Mouse (Mus musculus): ENCODE measurements around the gene Abo. TPM values are rescaled to one million over a fixed set of nuclear protein-coding genes. Genes with fewer than 3 reads are reported as not detected.

Gene Abo
- polyA plus RNA-seq, 1 experiment: not detected

DNA sequence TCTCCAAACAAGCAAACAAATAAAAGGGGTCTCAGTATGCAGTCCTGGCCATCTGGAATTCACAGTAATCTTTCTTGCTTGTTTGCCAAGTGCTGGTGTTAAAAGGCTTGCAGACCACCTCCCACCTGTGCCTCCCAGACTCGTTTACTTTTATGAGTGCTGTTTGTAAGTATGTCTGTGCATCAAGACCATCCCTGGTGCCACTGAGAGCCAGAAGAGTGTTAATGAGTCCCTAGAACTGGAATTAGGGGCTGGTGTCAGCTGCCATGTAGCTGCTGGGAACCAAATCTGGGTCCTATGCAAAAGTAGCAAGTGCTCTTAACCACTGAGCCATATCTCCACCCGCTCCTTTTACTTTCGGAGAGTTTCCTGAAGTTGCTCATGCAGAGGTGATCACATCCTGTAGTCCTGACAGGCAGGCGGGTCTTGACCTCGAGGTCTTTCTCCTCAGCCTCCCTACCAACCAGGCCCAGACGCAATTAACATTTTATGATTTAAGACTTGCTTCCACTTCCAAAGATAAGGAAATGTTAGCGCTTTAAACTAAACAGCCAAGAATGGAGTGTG is 37.1 kb upstream of the Abo start:
- TF ChIP-seq GATA1 (IDR thresholded peaks at IDR 0.05; ENCODE audit: low read length): no peak

DNA sequence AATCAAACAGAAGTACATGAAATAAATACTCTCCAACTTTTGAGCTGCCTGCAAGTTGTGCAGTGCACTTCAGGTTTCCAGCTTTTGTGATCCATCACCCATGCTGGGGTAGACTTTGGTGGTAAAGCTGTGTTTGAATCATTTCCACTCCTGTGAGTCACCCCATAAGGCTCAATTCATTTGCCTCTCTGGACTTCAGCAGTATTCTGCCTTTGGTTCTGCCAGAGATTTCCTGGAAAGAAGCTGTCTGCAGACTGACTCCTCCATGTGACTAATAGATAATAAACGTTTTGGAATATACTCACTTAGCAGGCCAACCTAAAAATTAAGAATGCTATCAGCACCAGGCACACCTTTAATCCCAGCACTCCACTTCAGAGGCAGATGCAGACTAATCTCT is 36.0 kb upstream of the Abo start:
- no peak for TF ChIP-seq GATA1 (IDR thresholded peaks at IDR 0.05; ENCODE audit: low read length)

DNA sequence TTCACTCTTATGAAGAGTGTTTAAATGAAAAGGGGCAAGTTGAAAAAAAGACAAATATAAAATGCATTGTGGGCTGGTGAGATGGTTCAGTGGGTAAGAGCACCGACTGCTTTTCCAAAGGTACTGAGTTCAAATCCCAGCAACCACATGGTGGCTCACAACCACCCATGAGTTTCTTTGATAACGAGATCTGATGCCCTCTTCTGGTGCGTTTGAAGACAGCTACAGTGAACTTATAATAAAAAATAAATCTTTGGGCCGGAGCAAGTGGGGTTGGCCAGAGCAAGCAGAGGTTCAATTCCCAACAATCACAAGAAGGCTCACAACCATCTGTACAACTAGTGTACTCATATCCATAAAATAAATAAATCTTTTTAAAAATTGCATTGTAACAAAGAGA is 31.1 kb upstream of the Abo start:
- TF ChIP-seq GATA1 (IDR thresholded peaks at IDR 0.05; ENCODE audit: low read length): no peak

DNA sequence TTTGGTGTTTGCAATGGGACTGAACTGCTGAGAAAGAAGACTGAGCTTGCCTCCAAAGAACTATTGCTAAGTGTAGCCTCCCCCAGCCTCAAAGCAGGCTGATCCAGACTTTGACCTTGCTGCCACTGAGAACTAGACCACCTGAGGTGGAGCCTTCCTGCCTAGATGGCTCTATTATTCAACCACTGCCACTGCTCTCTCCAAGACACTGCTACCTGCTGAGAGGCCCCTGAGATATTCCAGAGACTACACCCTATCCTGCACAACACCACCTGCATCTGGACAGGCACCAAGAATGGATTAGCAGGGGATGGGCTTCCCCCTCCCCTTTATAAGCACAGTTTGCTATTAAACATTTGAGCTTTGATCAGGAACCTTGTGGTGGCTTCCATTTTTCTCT is 13.8 kb upstream of the Abo start:
- no peak for TF ChIP-seq GATA1 (IDR thresholded peaks at IDR 0.05; ENCODE audit: low read length)

DNA sequence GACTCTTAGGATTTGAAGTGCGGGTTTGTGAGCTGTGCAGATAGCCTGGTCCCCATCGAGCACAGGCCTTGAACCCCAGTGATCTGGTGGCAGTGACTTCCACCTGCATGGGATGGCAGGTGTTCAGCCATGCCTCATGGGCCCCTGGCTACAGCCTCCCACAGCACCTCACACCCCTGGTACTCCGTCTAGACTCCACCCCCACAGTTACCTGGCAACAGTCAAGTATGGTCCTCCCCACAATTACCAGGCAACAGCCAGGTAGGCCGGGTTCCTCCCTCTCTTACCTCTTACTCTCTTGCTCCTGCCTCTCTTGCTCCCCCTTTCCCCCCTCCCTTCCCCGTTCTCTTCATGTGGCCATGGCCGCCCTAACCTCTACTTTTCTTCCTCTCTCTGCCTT is 5.9 kb upstream of the Abo start:
- TF ChIP-seq GATA1 (IDR thresholded peaks at IDR 0.05; ENCODE audit: low read length): no peak

DNA sequence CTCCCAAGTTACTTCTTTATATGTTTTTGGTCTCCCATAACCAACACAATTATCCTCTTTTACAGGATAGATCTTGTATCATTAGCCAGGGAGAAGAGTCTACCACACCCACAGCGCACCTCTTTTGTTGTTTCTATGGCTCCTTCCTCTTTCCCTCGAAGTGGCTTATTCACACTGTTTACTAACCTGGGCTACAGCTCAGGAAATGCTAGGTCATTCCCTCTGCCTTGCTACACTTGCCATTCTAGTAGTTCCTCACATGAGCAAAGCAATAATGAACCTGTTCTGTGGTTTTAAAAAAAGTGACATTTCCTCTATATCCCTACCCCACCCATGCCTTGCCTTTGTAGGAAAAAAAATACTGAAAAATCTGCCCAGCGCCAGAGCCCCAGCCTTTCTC is 1.9 kb downstream of the Abo start:
- TF ChIP-seq GATA1 (IDR thresholded peaks at IDR 0.05; ENCODE audit: low read length): no peak

DNA sequence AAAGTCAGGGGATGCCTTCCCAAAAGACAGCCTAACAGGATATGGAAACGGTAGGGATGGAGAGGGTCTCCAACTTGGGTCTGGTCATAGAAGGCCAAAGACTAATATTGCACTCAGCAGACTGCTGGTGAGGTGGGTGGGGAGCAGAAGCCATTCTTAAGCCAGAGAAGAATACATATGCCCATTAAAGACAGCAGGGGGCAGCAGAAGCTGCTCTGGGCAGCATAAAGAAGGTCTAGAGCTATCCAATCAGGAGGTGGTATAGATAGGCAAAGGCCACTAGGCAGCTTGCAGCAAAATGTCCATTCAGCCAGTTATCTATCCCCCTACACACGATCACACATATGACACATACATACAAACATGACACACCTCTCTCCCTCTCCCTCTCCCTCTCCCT is 17.1 kb downstream of the Abo start:
- no peak for TF ChIP-seq GATA1 (IDR thresholded peaks at IDR 0.05; ENCODE audit: low read length)

DNA sequence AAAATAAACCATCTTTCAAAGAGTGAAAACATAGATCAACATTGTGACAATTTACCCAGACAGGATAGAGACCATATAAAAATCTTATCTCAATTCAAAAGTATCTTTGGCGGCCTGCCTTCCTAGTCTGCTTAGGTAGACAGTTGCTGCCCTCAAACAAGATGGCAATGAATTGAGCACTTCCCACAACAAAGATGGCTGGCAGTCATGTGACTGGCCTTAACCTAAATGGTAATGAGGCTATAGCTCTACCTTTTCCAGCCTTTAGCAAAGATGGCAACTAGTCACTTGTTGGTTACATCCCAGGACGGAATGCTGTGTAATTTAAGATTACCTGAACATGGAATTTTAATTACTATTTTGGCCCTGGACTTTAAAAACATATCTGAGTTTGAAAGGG is 32.3 kb downstream of the Abo start:
- no peak for TF ChIP-seq GATA1 (IDR thresholded peaks at IDR 0.05; ENCODE audit: low read length)

DNA sequence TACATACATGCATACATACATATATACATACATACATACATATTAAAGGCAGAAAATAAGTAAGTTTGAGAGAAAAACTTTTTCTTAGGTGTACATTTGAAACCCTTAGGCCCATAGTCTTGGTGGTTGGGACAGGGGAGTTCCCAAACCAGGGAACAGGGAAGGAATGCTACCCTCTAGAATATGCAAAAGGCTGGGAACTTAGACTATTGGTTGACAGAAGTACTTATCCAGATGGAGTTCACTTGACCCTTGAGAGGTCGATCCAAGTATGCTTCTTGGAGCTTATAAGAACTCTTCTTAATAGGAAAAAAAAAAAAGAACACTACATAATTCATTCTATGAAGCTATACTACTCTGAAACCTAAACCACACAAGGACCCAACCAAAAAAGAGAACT is 36.7 kb downstream of the Abo start:
- no peak for TF ChIP-seq GATA1 (IDR thresholded peaks at IDR 0.05; ENCODE audit: low read length)

DNA sequence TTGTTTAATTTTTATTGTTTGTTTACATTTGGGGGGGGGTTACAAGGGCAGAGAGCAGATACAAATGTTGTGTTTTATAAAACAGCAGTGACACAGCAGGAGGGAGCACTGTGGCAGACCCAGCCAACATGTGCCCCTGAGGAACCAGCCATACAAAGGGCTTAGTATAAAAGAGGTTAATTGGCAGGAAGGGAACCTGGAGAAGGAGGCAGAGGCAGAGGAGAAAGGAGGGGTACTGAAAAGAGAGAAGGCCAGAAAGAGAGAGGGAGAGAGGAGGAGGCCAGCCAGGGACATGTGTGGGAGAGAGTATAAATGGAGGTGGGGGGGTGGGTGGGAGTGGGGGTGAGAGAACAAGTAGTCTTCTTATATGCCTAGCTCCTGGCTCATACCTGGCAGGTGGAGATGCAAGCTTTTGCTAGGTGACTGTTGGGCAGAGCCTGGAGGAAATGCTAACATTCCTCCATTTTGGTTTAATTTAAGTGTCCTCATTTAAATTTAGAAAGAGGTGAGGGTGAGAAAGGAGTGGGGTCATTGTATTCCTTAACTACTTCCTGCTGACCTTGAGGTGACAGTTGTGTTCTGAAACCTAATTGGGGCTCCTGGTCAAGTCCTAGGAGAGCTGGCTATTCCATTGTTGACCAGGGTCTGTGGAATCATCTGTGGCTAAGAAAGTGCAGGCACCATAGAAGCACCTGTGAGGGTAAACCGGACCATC is 37.4 kb downstream of the Abo start:
- TF ChIP-seq GATA1 (IDR thresholded peaks at IDR 0.05; ENCODE audit: low read length): no peak

Other genes with a start within 250 kb of the Abo start
- gene Fam69b, start 236.5 kb downstream of the Abo start, polyA plus RNA-seq (2012): not detected in 2 replicates
- gene Lcn4, start 193.7 kb downstream of the Abo start, polyA plus RNA-seq (2012): not detected in 2 replicates
- 45.0 and 48.3 TPM in 2 replicates for gene Surf6, start 37.9 kb upstream of the Abo start, polyA plus RNA-seq (2012)
- gene Med22, start 45.7 kb upstream of the Abo start, polyA plus RNA-seq (2012): 73.5 and 98.3 TPM in 2 replicates
- 4,629 and 5,493 TPM in 2 replicates for gene Rpl7a, start 45.8 kb upstream of the Abo start, polyA plus RNA-seq (2012)
- gene Surf2, start 51.4 kb upstream of the Abo start, polyA plus RNA-seq (2012): 5.4 and 11.8 TPM in 2 replicates
- gene Surf1, start 51.6 kb upstream of the Abo start, polyA plus RNA-seq (2012): 39.8 and 43.6 TPM in 2 replicates
- 90.3 and 93.6 TPM in 2 replicates for gene Surf4, start 68.9 kb upstream of the Abo start, polyA plus RNA-seq (2012)
- gene Stkld1, start 69.1 kb upstream of the Abo start, polyA plus RNA-seq (2012): 0.03 and 0.04 TPM in 2 replicates
- 126 and 145 TPM in 2 replicates for gene Rexo4, start 99.4 kb upstream of the Abo start, polyA plus RNA-seq (2012)
- not detected in 2 replicates for gene Adamts13, start 108.4 kb upstream of the Abo start, polyA plus RNA-seq (2012)
- 9.2 and 11.8 TPM in 2 replicates for gene Cacfd1, start 144.9 kb upstream of the Abo start, polyA plus RNA-seq (2012)
- gene Slc2a6, start 163.0 kb upstream of the Abo start, polyA plus RNA-seq (2012): not detected in 2 replicates
- gene Mymk, start 207.2 kb upstream of the Abo start, polyA plus RNA-seq (2012): not detected in 2 replicates
- not detected in 2 replicates for gene Adamtsl2, start 214.4 kb upstream of the Abo start, polyA plus RNA-seq (2012)